Mouse (Mus musculus) embryonic facial prominence, embryonic 10.5 days (tissue): Measurements from ENCODE around the gene Rapgefl1. TPM values are rescaled to one million over a fixed set of nuclear protein-coding genes. Genes with fewer than 3 reads are reported as not detected.
A peak's percentile ranks its signal among the peaks of the same experiment; 100 is the strongest.
"Not testable (repeated sequence)": the region's sequence is repeated elsewhere in the genome, so short reads cannot be mapped to it uniquely, and the experiment has no call there.

Source experiments
- DNase-seq: peaks from one replicate; pipeline ENCODE4 v3.0.0-alpha.2; 2017; ENCODE audit warnings: low spot score
- H3K27ac ChIP-seq: fragments of 300-500 bp; sonication (generic); replicated peaks from 2 replicates; pipeline ENCODE4 v1.5.1; 2016; ENCODE audit warnings: mild to moderate bottlenecking
- H3K27me3 ChIP-seq: fragments of 300-500 bp; sonication (generic); replicated peaks from 2 replicates; pipeline ENCODE4 v1.6.1; 2016; ENCODE audit warnings: low read depth, mild to moderate bottlenecking; ENCODE audit not compliant: poor library complexity, severe bottlenecking
- H3K36me3 ChIP-seq: fragments of 300-500 bp; sonication (generic); replicated peaks from 2 replicates; pipeline ENCODE4 v1.6.1; 2016; ENCODE audit warnings: mild to moderate bottlenecking, moderate library complexity
- H3K4me1 ChIP-seq: fragments of 300-500 bp; sonication (generic); 2 replicates; pipeline ENCODE4 v1.6.1; 2016
- H3K4me3 ChIP-seq: fragments of 300-500 bp; sonication (generic); 2 replicates; pipeline ENCODE4 v1.5.1; 2016; ENCODE audit warnings: mild to moderate bottlenecking, moderate library complexity
- H3K9me3 ChIP-seq: fragments of 300-500 bp; sonication (generic); 2 replicates; pipeline ENCODE4 v1.6.1; 2016; ENCODE audit warnings: mild to moderate bottlenecking
- WGBS: fragments of 180-500 bp; shearing (Covaris S2); methylation state at CpG from one replicate; pipeline ENCODE4 v1.1.7; 2016; 5-methylcytosine and 5-hydroxymethylcytosine counted together
- polyA plus RNA-seq: library from polyadenylated mRNA; unstranded; fragments of >200 nt; fragmentation: Nextera tagmentation; extraction: Ambion mirVana; gene quantifications from 2 replicates; pipeline ENCODE4 v1.2.1, GENCODE M21; 2016

Rapgefl1 gene
- polyA plus RNA-seq, 1 experiment from 2014 or later = 1.8 TPM

- under 1% methylated on average over 74 of the region's 74 CpGs for WGBS
- peak overlapping the region; percentile 100 for H3K4me3 ChIP-seq
- H3K4me1 ChIP-seq = peaks cover 53% of the 10 kb centered on the region
- no peaks in the 10 kb centered on the region for H3K27me3 ChIP-seq
- H3K27ac ChIP-seq = peak overlapping the region; percentile 100
- peaks cover 37% of the 10 kb centered on the region for H3K36me3 ChIP-seq
- no peaks in the 10 kb centered on the region for H3K9me3 ChIP-seq
- peak; percentile 82 for DNase-seq
These were observed 40.7 kb upstream of the Rapgefl1 start for GRCm38 (mm10) chr11:98795714-98796514.

GRCm38 (mm10) chr11:98796515-98797216, 39.9 kb upstream of the Rapgefl1 start:
- H3K4me1 ChIP-seq = peaks cover 53% of the 10 kb centered on the region
- no peaks in the 10 kb centered on the region for H3K9me3 ChIP-seq
- 4% methylated on average over 23 of the region's 23 CpGs for WGBS
- peak overlapping the region; percentile 100 for H3K4me3 ChIP-seq
- peak overlapping the region; percentile 100 for H3K27ac ChIP-seq
- H3K27me3 ChIP-seq = no peaks in the 10 kb centered on the region
- peaks cover 45% of the 10 kb centered on the region for H3K36me3 ChIP-seq
- peak; percentile 87 for DNase-seq

GRCm38 (mm10) chr11:98797306-98797705, 39.3 kb upstream of the Rapgefl1 start:
- Histone ChIP-seq H3K27me3 (no peaks in the 10 kb centered on the region), H3K27ac (peak overlapping the region; percentile 36; the same call in 1 of the 2 replicates), H3K9me3 (no peaks in the 10 kb centered on the region), H3K4me3 (peak overlapping the region; percentile 100), H3K4me1 (peaks cover 51% of the 10 kb centered on the region), H3K36me3 (peaks cover 51% of the 10 kb centered on the region)
- DNase-seq = no peak
- WGBS = 22% methylated on average over 5 of the region's 5 CpGs

- no peaks in the 10 kb centered on the region for H3K9me3 ChIP-seq
- peak overlapping the region; percentile 100 for H3K4me3 ChIP-seq
- H3K27ac ChIP-seq = 0 out of 2 replicates have a peak overlapping the region, but pooled peaks have one; percentile 36
- 70% methylated on average over 4 of the region's 4 CpGs for WGBS
- peaks cover 45% of the 10 kb centered on the region for H3K4me1 ChIP-seq
- no peaks in the 10 kb centered on the region for H3K27me3 ChIP-seq
- H3K36me3 ChIP-seq = peaks cover 57% of the 10 kb centered on the region
- no peak for DNase-seq
These were observed 38.7 kb upstream of the Rapgefl1 start for GRCm38 (mm10) chr11:98797909-98798308.

- peaks cover 11% of the 10 kb centered on the region for H3K4me1 ChIP-seq
- no peak within 1 kb of the TSS for H3K27ac ChIP-seq
- no peak for DNase-seq
- no peak within 1 kb of the TSS for H3K4me3 ChIP-seq
- peaks cover 90% of the 10 kb centered on the region for H3K36me3 ChIP-seq
- H3K9me3 ChIP-seq = no peaks in the 10 kb centered on the region
- no peaks in the 10 kb centered on the region for H3K27me3 ChIP-seq
- WGBS = 94% methylated on average over 5 of the region's 5 CpGs
These were observed 32.0 kb upstream of the Rapgefl1 start, which contains the start of gene Casc3 for GRCm38 (mm10) chr11:98804605-98805004. Gene Casc3, plus strand, starts transcription at chr11:98804905.

GRCm38 (mm10) chr11:98808417-98808816, 28.2 kb upstream of the Rapgefl1 start:
- 77% methylated on average over 2 of the region's 2 CpGs for WGBS
- Histone ChIP-seq H3K9me3 (no peaks in the 10 kb centered on the region), H3K27ac (peak overlapping the region; percentile 98; the same call in 1 of the 2 replicates), H3K27me3 (no peaks in the 10 kb centered on the region), H3K4me1 (peaks cover 25% of the 10 kb centered on the region), H3K4me3 (peak overlapping the region; percentile 89; the same call in 1 of the 2 replicates), H3K36me3 (peaks cover 78% of the 10 kb centered on the region)
- no peak for DNase-seq

- peak; percentile 99 for DNase-seq
- Histone ChIP-seq H3K27ac (peak overlapping the region; percentile 98), H3K4me3 (peak overlapping the region; percentile 89), H3K4me1 (peaks cover 25% of the 10 kb centered on the region), H3K36me3 (peaks cover 78% of the 10 kb centered on the region), H3K9me3 (no peaks in the 10 kb centered on the region), H3K27me3 (no peaks in the 10 kb centered on the region)
- under 1% methylated on average over 84 of the region's 84 CpGs for WGBS
These were observed 26.9 kb upstream of the Rapgefl1 start for GRCm38 (mm10) chr11:98809457-98810290.

- 78% methylated on average over 7 of the region's 7 CpGs for WGBS
- H3K4me1 ChIP-seq = peaks cover 25% of the 10 kb centered on the region
- H3K36me3 ChIP-seq = peaks cover 78% of the 10 kb centered on the region
- H3K4me3 ChIP-seq = peak overlapping the region; percentile 89
- no peaks in the 10 kb centered on the region for H3K27me3 ChIP-seq
- no peak for DNase-seq
- peak overlapping the region; percentile 98; the same call in 1 of the 2 replicates for H3K27ac ChIP-seq
- no peaks in the 10 kb centered on the region for H3K9me3 ChIP-seq
These were observed 25.9 kb upstream of the Rapgefl1 start for GRCm38 (mm10) chr11:98810686-98811085.

- H3K36me3 ChIP-seq = peaks cover 100% of the 10 kb centered on the region
These were observed 19.8 kb upstream of the Rapgefl1 start for GRCm38 (mm10) chr11:98816706-98817239.

GRCm38 (mm10) chr11:98820968-98821367, 15.6 kb upstream of the Rapgefl1 start:
- H3K36me3 ChIP-seq = peaks cover 100% of the 10 kb centered on the region
- DNase-seq = no peak
- H3K27me3 ChIP-seq = no peaks in the 10 kb centered on the region
- H3K9me3 ChIP-seq = no peaks in the 10 kb centered on the region
- no peak overlapping the region for H3K4me3 ChIP-seq
- WGBS = 96% methylated on average over 5 of the region's 5 CpGs
- H3K4me1 ChIP-seq = no peaks in the 10 kb centered on the region
- no peak overlapping the region for H3K27ac ChIP-seq

More at GRCm38 (mm10) chr11:98816706-98817239, 19.8 kb upstream of the Rapgefl1 start:
- Histone ChIP-seq H3K4me1 (no peaks in the 10 kb centered on the region), H3K27ac (no peak overlapping the region), H3K9me3 (no peaks in the 10 kb centered on the region), H3K27me3 (no peaks in the 10 kb centered on the region), H3K4me3 (no peak overlapping the region)
- DNase-seq = no peak
- 97% methylated on average over 1 of the region's 1 CpGs for WGBS

GRCm38 (mm10) chr11:98826071-98826470, 10.5 kb upstream of the Rapgefl1 start:
- not testable (repeated sequence) for H3K27ac ChIP-seq, H3K27me3 ChIP-seq, H3K9me3 ChIP-seq, H3K4me1 ChIP-seq, DNase-seq, H3K4me3 ChIP-seq
- WGBS = 97% methylated on average over 2 of the region's 2 CpGs
- H3K36me3 ChIP-seq = peaks cover 100% of the 10 kb centered on the region

GRCm38 (mm10) chr11:98827877-98828276, 8.7 kb upstream of the Rapgefl1 start:
- WGBS = 89% methylated on average over 2 of the region's 2 CpGs
- no peaks in the 10 kb centered on the region for H3K9me3 ChIP-seq
- H3K4me1 ChIP-seq = no peaks in the 10 kb centered on the region

More at GRCm38 (mm10) chr11:98827877-98828276, 8.7 kb upstream of the Rapgefl1 start:
- Histone ChIP-seq H3K27me3 (no peaks in the 10 kb centered on the region), H3K36me3 (peaks cover 100% of the 10 kb centered on the region), H3K27ac (no peak overlapping the region), H3K4me3 (no peak overlapping the region)
- DNase-seq = no peak
